Mouse (Mus musculus): ENCODE results near the gene Pgpep1. TPM values are rescaled to one million over a fixed set of nuclear protein-coding genes. Genes with fewer than 3 reads are reported as not detected.
A peak's percentile ranks its signal among the peaks of the same experiment; 100 is the strongest.

The Pgpep1 gene
- total and polyA plus RNA-seq, 2 experiments from 2014 or later = 29.1 to 36.3 TPM

GRCm38 (mm10) chr8:70689892-70690390 lies 29.8 kb upstream of the Pgpep1 start:
- H3K36me3 ChIP-seq (replicated peaks; ENCODE audit: control insufficient read depth, insufficient read depth, low read length) = no peaks in the 10 kb centered on the region
- no peak for TF ChIP-seq EP300 (IDR thresholded peaks at IDR 0.05; ENCODE audit: low read depth)
- no peak for TF ChIP-seq CTCF (IDR thresholded peaks at IDR 0.05; ENCODE audit: low read depth)
- H3K9ac ChIP-seq (replicated peaks; ENCODE audit: low read depth, low read length) = 0 out of 2 replicates have a peak overlapping the region, but pooled peaks have one; percentile 20
- ATAC-seq (ENCODE audit: insufficient read depth, low read depth) (no peak; the same call in 1 of the 2 replicates), DNase-seq (ENCODE audit: low spot score) (no peak)
- 61% methylated on average over 5 of the region's 5 CpGs for WGBS
- peaks cover 14% of the 10 kb centered on the region for H3K4me1 ChIP-seq (ENCODE audit: control insufficient read depth, insufficient read depth)
- H3K4me2 ChIP-seq (ENCODE audit: low read depth, low read length) = no peak overlapping the region
- H3K27ac ChIP-seq (ENCODE audit: low read depth) = no peak overlapping the region
- H3K9me3 ChIP-seq (replicated peaks; ENCODE audit: control insufficient read depth, low read length) = no peaks in the 10 kb centered on the region
- H3K4me3 ChIP-seq (ENCODE audit: low read depth, low read length) = no peak overlapping the region
- H3K27me3 ChIP-seq (ENCODE audit: control insufficient read depth, insufficient read depth, low read length) = no peaks in the 10 kb centered on the region

DNA sequence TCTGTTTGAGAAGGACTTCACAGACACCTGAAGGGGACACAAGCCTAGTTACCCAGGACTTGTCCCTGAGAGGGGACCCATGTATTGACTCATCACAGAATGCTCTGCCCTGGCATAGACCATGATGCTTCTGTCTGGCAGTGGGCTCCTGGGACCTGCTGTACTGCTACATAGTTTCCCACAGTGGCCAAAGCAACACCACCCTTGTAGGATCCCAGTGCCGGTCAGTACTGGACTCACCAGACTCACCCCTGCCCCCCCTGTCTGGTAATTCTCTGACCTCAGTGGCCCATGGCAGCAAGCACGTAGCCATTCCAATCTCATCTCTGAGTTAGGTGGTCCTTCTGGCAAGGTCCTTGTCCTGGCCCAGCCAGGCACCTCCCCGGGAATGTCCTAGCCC lies 27.9 kb upstream of the Pgpep1 start:
- TF ChIP-seq EP300 (IDR thresholded peaks at IDR 0.05; ENCODE audit: low read depth) (no peak), CTCF (IDR thresholded peaks at IDR 0.05; ENCODE audit: low read depth) (no peak)
- no peak for DNase-seq (ENCODE audit: low spot score)
- H3K9me3 ChIP-seq (replicated peaks; ENCODE audit: control insufficient read depth, low read length) = no peaks in the 10 kb centered on the region
- no peaks in the 10 kb centered on the region for H3K27me3 ChIP-seq (ENCODE audit: control insufficient read depth, insufficient read depth, low read length)
- no peak overlapping the region for H3K4me3 ChIP-seq (ENCODE audit: low read depth, low read length)
- H3K27ac ChIP-seq (ENCODE audit: low read depth) = peak overlapping the region; percentile 28
- 91% methylated on average over 3 of the region's 3 CpGs for WGBS
- no peak overlapping the region for H3K4me2 ChIP-seq (ENCODE audit: low read depth, low read length)
- H3K4me1 ChIP-seq (ENCODE audit: control insufficient read depth, insufficient read depth) = peaks cover 14% of the 10 kb centered on the region
- no peak overlapping the region for H3K9ac ChIP-seq (replicated peaks; ENCODE audit: low read depth, low read length)
- no peak for ATAC-seq (ENCODE audit: insufficient read depth, low read depth)
- H3K36me3 ChIP-seq (replicated peaks; ENCODE audit: control insufficient read depth, insufficient read depth, low read length) = no peaks in the 10 kb centered on the region

DNA sequence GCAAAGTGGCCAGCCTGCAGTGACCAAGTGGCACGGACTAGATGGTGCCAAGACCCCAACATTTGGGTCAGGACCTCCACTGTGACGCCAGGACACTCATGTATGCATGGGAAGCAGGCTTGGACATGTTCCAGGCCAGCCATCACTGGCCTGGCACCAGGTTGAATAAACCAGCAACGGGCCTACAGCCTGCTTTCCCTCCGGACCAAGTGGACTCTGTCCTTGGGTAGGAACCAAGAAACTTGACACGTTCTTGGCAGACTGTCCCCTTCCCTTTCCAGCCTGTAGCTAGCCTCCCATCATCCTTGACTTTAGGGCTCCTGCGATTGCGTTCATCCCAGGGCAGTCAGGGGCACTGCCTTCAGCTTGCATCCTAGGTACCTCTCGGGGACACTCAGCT lies 27.4 kb upstream of the Pgpep1 start:
- H3K4me1 ChIP-seq (ENCODE audit: control insufficient read depth, insufficient read depth) = peaks cover 17% of the 10 kb centered on the region
- no peaks in the 10 kb centered on the region for H3K36me3 ChIP-seq (replicated peaks; ENCODE audit: control insufficient read depth, insufficient read depth, low read length)
- no peak overlapping the region for H3K4me2 ChIP-seq (ENCODE audit: low read depth, low read length)
- peak overlapping the region; percentile 28 for H3K27ac ChIP-seq (ENCODE audit: low read depth)
- DNase-seq (ENCODE audit: low spot score) (peak; percentile 75), ATAC-seq (ENCODE audit: insufficient read depth, low read depth) (0 out of 2 replicates have a peak, but pooled peaks have one; percentile 18)
- H3K9me3 ChIP-seq (replicated peaks; ENCODE audit: control insufficient read depth, low read length) = no peaks in the 10 kb centered on the region
- 44% methylated on average over 8 of the region's 8 CpGs for WGBS
- no peak overlapping the region for H3K4me3 ChIP-seq (ENCODE audit: low read depth, low read length)
- no peaks in the 10 kb centered on the region for H3K27me3 ChIP-seq (ENCODE audit: control insufficient read depth, insufficient read depth, low read length)
- TF ChIP-seq EP300 (IDR thresholded peaks at IDR 0.05; ENCODE audit: low read depth) (no peak), CTCF (IDR thresholded peaks at IDR 0.05; ENCODE audit: low read depth) (no peak)
- H3K9ac ChIP-seq (replicated peaks; ENCODE audit: low read depth, low read length) = no peak overlapping the region

- Histone ChIP-seq H3K27me3 (ENCODE audit: control insufficient read depth, insufficient read depth, low read length) (no peaks in the 10 kb centered on the region), H3K4me1 (ENCODE audit: control insufficient read depth, insufficient read depth) (peaks cover 23% of the 10 kb centered on the region), H3K9ac (replicated peaks; ENCODE audit: low read depth, low read length) (no peak overlapping the region), H3K4me3 (ENCODE audit: low read depth, low read length) (no peak overlapping the region), H3K4me2 (ENCODE audit: low read depth, low read length) (no peak overlapping the region), H3K36me3 (replicated peaks; ENCODE audit: control insufficient read depth, insufficient read depth, low read length) (no peaks in the 10 kb centered on the region), H3K27ac (ENCODE audit: low read depth) (no peak overlapping the region), H3K9me3 (replicated peaks; ENCODE audit: control insufficient read depth, low read length) (no peaks in the 10 kb centered on the region)
- WGBS = 48% methylated on average over 7 of the region's 7 CpGs
- TF ChIP-seq CTCF (IDR thresholded peaks at IDR 0.05; ENCODE audit: low read depth) (no peak), EP300 (IDR thresholded peaks at IDR 0.05; ENCODE audit: low read depth) (no peak)
- no peak for DNase-seq (ENCODE audit: low spot score)
- no peak for ATAC-seq (ENCODE audit: insufficient read depth, low read depth)
Measured at GRCm38 (mm10) chr8:70684291-70684690, 24.1 kb upstream of the Pgpep1 start.

DNA sequence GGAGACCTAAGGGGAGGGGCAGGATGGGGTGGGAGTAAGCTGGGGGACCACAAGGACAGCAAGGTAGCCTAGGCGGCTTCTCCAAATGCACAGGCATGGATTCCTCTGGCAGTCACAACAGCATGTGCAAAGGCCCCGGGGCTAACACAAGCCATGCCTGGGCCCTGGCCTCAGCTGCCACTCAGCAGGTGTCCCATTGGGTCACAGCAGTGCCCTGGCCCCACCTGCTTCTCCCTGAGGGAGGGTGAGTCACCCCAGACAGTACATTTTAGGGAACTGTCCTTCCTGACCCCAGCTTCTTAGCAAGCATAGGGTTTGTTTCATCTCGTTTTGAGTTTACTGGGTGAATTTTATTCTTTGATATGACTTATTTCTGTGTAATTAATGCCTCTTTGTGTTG lies 22.5 kb upstream of the Pgpep1 start:
- no peak for DNase-seq (ENCODE audit: low spot score)
- Histone ChIP-seq H3K4me2 (ENCODE audit: low read depth, low read length) (peak overlapping the region; percentile 32), H3K9ac (replicated peaks; ENCODE audit: low read depth, low read length) (peak overlapping the region; percentile 51), H3K9me3 (replicated peaks; ENCODE audit: control insufficient read depth, low read length) (no peaks in the 10 kb centered on the region), H3K4me1 (ENCODE audit: control insufficient read depth, insufficient read depth) (peaks cover 20% of the 10 kb centered on the region), H3K36me3 (replicated peaks; ENCODE audit: control insufficient read depth, insufficient read depth, low read length) (peaks cover 15% of the 10 kb centered on the region; the same call in 1 of the 2 replicates), H3K27ac (ENCODE audit: low read depth) (peak overlapping the region; percentile 92), H3K4me3 (ENCODE audit: low read depth, low read length) (no peak overlapping the region), H3K27me3 (ENCODE audit: control insufficient read depth, insufficient read depth, low read length) (no peaks in the 10 kb centered on the region)
- WGBS = 53% methylated on average over 3 of the region's 3 CpGs
- no peak for ATAC-seq (ENCODE audit: insufficient read depth, low read depth)
- TF ChIP-seq CTCF (IDR thresholded peaks at IDR 0.05; ENCODE audit: low read depth) (no peak), EP300 (IDR thresholded peaks at IDR 0.05; ENCODE audit: low read depth) (no peak)

- H3K4me2 ChIP-seq (ENCODE audit: low read depth, low read length) = peak overlapping the region; percentile 32
- H3K9me3 ChIP-seq (replicated peaks; ENCODE audit: control insufficient read depth, low read length) = no peaks in the 10 kb centered on the region
- H3K4me3 ChIP-seq (ENCODE audit: low read depth, low read length) = no peak overlapping the region
- peaks cover 20% of the 10 kb centered on the region for H3K4me1 ChIP-seq (ENCODE audit: control insufficient read depth, insufficient read depth)
- peak; percentile 78 for TF ChIP-seq EP300 (IDR thresholded peaks at IDR 0.05; ENCODE audit: low read depth)
- peak; percentile 55 for TF ChIP-seq CTCF (IDR thresholded peaks at IDR 0.05; ENCODE audit: low read depth)
- H3K36me3 ChIP-seq (replicated peaks; ENCODE audit: control insufficient read depth, insufficient read depth, low read length) = peaks cover 15% of the 10 kb centered on the region; the same call in 1 of the 2 replicates
- H3K9ac ChIP-seq (replicated peaks; ENCODE audit: low read depth, low read length) = peak overlapping the region; percentile 51
- no peaks in the 10 kb centered on the region for H3K27me3 ChIP-seq (ENCODE audit: control insufficient read depth, insufficient read depth, low read length)
- DNase-seq (ENCODE audit: low spot score) (peak; percentile 97), ATAC-seq (ENCODE audit: insufficient read depth, low read depth) (peak; percentile 94)
- peak overlapping the region; percentile 92 for H3K27ac ChIP-seq (ENCODE audit: low read depth)
- WGBS = 5% methylated on average over 19 of the region's 19 CpGs
Measured at GRCm38 (mm10) chr8:70682193-70682592, 22.0 kb upstream of the Pgpep1 start.
